Mouse (Mus musculus): ENCODE measurements around the gene Efcab7.

- TF ChIP-seq CTCF (IDR thresholded peaks at IDR 0.05; ENCODE audit: borderline replicate concordance, extremely low read depth, insufficient read depth, insufficient read length) (no peak), POLR2A (IDR thresholded peaks at IDR 0.05; ENCODE audit: borderline replicate concordance, extremely low read depth, insufficient read depth, insufficient read length, poor library complexity, severe bottlenecking) (no peak)
These were observed 85.0 kb downstream of the Efcab7 start for GRCm38 (mm10) chr4:99913894-99914451.
